Mouse (Mus musculus) thymus, postnatal 10 days (tissue): ENCODE measurements around the gene Adamts9.
A peak's percentile ranks its signal among the peaks of the same experiment; 100 is the strongest.

ENCODE experiments used
- DNase-seq, 2 experiments: peaks; one replicate each; pipeline ENCODE4 v3.0.0; 2021; ENCODE audit warnings: low spot score in 2 of 2

The Adamts9 gene

DNA sequence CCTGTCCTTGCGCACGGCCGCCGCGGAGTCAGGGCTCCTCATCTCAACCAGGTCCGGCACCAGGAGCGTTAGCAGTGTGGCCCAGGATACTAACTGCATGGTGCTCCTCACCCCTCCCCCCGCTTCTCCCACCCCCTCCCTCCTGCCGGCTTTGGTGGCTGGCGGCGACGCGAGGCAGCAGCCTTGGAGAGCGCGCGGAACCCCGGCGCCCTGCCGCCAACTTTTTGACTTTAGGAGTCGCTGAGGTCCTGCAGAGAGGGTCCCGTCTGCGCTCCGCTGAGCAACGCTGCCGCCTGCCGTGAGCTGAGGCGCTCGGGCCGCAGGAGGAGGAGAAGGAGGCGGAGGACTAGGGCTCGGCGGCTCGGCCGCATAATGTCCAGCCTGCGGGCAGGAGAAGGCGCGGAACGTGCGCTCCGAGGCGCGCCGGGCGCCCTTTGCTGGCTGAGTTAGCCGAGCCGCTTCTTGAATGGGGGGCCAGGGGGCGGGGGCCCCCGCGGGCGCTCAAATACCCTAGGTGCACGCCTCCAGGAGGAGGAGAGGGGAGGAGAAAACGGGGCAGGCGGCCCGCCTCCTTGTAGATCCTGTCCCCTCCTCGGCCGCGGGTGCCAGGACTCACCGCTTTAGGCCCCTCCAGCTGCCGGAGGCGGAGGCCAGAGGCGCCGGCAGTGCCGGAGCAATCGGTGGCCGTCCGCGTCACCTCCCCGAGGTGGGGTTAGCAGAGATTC is at the start of gene Adamts9:
Gene Adamts9 (minus strand): TSS at position 436 of the 725 bp plus-strand sequence.
- DNase-seq: peak in 1 of 2 experiments; percentile 4

DNA sequence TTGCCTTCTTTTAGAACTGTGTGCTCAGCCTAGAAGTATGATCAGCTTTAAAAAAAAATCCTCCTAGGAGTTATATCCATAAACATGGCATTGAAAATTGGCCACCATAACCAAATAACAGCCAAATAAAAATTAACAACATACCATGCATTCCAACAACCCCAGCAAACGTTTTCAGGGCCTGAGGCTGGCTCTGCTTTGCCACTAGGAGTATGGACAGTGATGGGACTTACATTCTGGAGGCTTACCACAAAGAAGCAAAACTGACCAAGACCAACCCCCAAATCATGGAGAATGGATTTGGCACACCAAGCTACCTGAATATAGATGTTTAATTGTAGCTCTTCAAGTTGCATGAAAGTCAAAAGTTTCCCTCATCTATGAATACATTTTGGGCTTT is 48.3 kb upstream of the Adamts9 start:
- no peak for DNase-seq

GRCm38 (mm10) chr6:92988620-92988998 is 45.3 kb upstream of the Adamts9 start:
- DNase-seq: no peak

DNA sequence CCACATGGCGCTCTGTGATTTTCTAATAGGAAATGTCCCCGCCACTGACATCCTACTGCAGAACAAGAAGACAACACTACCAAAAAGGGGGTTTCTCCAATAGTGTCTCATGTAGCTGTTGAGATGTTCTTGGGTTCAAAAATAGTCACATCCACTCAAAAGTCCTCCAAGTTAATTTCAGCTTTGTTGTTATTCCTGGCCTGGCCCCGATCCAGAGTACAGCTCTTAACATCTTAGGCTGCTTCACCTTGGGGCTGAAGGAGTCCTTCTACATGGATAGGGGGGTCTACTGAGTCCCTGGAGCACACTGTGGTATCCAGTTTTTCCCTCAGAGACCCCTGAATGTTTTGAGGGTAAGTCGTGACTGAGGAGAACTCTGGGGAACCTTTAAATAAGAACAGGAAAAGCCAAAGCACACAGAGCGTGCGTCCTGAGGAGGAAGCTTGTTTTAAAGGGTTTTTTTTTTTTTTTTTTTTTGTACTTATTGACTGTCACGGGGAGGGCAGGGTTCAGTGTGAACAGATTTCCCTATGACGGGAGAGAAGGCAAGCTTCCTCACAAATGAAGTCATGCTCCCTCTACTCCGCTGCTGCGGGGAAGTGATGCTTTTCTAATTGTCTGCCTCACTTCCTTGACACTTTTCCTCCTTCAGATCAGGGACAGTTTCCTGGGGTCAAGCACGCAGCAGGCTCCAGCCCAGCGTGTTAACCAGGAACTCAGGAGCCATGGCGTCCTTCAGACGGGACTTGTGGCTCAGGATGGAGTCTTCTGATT is 44.7 kb upstream of the Adamts9 start:
- no peak for DNase-seq

- no peak for DNase-seq
These were observed 44.1 kb upstream of the Adamts9 start for GRCm38 (mm10) chr6:92987366-92987765.

- no peak for DNase-seq
These were observed 40.1 kb upstream of the Adamts9 start for GRCm38 (mm10) chr6:92983421-92983820.

GRCm38 (mm10) chr6:92981451-92982186 is 38.3 kb upstream of the Adamts9 start:
- DNase-seq: no peak

DNA sequence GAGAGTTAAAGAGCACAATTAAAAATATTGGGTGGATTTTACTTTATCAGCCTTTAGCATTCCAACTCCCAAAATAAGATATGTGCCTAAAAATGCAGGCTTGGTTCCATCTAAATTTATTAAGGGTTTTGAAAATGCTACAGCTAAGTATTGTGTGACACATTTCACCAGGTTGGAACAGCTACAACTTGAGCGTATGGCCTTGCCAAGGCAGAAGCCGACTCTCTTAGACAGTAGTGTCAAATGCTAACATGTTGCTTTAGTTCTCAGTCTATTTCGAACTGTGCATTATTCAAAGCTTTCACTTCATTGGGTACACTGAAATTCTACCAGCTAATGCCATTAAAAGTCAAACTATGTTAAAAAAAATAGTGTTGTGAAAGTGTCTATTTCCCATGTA is 30.0 kb upstream of the Adamts9 start:
- no peak for DNase-seq

DNA sequence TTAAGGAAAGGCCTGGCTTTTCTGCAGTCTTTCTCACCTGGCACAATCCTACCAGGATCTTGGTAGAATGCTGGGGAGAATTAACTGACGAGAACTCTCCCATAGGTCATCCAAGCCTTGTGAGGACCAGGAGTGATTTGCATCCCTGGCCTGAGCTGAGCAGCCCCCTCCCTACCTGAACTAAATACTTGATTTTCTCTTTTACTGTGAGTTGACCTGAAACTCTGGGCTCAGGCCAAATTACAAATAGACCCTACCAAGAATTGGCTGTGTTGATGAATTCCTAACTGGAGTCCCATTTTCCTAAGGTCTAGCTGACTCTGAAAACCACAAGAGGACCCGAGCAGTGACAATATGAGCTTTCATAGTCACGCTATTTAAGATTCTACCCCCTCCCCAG is 25.4 kb upstream of the Adamts9 start:
- no peak for DNase-seq

GRCm38 (mm10) chr6:92968216-92968615 is 24.9 kb upstream of the Adamts9 start:
- DNase-seq: no peak

GRCm38 (mm10) chr6:92962966-92963365 is 19.7 kb upstream of the Adamts9 start:
- no peak for DNase-seq

GRCm38 (mm10) chr6:92960997-92961396 is 17.7 kb upstream of the Adamts9 start:
- DNase-seq: no peak

DNA sequence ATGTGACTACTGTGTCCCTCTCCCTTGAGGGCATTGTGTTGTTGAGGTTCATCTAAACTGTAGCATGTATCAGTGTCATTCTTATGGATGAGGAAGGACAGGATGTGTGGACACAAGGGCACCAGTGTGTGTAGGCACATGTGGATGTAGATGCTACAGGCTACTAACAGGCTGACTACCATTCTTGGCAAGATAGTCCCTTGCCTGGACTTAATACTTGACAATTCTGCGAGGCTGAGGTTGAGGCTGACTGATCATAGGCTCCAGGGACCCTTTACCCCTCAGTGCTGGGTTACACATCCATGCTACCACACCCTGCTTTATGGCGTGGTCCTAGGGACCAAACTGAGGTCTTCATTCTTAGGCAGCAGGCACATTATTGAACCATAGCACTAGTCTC is 16.1 kb upstream of the Adamts9 start:
- no peak for DNase-seq

GRCm38 (mm10) chr6:92947337-92948042 is 4.2 kb upstream of the Adamts9 start:
- DNase-seq: no peak

GRCm38 (mm10) chr6:92944711-92945110 is 1.4 kb upstream of the Adamts9 start:
- no peak for DNase-seq

DNA sequence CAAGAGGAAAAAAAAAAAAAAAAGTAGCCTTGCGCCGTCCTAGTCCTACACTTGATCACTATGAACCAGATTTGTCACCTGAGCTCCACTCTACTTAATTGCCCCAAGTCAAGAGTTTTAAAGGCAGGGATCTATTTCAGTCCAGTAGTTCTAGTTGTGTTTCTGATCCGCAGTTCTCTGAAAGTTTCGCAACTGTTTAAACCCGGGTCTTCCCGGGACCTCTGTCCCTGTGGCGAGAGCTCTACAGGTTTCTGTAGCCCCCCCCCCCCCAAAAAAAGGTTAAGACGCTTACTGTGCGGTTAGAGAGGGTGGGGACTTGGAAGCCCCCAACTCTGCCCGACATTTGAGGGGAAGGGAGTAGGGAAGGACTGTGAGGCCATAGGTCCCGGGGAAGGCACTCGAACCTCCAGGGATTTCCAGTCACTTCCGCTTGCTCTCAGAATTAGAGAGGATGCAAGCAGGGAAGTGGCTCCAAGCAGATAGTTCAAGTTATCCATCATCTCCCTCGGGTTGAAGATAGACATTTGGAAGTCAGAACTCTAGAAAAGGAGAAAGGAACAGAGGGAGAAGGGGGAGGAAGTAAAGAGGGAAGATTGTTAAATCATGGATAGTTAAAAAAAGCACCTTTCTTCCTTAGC is 875 bp upstream of the Adamts9 start:
- no peak for DNase-seq

- DNase-seq: no peak
These were observed 1.4 kb downstream of the Adamts9 start for GRCm38 (mm10) chr6:92941756-92942420.

DNA sequence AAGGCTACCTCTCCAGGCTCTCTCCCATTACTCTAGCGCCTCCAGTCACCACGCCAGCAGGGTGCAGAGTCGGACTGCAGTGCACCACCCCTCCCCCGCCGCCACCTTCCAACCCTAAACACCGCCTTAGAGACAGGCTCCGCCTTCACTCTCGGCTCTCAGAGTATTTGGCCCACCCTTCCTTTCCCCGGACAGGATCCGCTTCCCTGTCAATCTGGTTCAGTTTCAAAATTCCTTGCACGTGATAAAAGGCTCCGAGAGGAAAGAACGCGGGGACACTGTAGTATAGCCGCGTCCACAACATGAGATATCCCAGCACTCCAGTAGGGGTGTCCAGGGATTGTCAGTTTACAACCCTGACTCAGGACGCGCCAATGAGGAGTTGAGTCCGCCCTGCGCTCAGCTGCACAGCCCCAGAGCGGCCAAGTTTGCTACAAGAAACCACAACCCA is 2.0 kb downstream of the Adamts9 start:
- DNase-seq: peak; percentile 4 to 12

DNA sequence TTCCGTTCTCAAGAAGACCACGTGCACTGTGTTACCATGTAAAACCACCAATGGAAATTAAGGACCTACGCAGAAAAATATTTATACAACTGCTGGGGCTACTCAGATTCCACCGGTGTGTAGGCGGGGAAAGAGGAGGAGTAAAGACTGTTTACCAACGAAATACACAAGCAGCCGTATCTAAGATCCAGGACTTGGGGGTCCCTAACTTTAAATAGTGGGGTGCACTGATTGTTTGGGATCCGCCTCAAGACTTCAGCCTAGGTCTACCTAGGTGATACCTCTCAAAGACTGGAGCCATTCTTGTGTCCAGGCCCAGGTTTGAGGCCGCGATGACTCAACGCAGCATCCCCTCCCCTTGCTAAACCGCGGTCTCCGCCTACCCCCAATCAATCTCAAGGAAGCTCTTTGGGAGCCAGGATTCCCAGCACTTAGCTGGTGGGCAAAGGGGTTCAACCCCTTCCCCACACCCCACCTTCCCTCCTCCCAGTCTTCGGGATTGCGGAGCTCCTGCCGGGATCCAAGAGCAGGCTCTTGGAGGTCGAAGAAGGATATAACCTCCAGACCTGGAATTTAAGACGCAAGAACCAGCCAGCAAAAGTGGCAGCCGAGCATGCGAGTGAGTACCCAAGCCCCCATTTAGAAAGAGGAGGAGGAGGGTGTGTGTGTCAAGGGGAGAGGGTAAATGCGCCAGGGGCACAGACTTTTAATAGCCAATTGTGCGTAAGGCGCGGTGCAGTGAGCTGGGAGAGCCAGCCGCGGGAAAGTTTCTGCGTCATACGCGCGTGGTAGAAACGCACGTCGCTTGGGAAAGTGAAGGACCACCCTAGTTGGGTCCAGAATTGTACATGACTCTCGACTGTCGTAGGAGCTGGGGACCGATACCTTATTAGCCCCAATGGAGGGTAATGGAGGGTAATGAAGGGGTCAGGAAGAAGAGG is 2.8 kb downstream of the Adamts9 start:
- no peak for DNase-seq

GRCm38 (mm10) chr6:92928261-92928660 is 15.0 kb downstream of the Adamts9 start:
- DNase-seq: no peak
